Mouse (Mus musculus) ovary, adult 18-20 months (tissue): ENCODE measurements around the gene Gm20388.

ENCODE experiments used
- DNase-seq: peaks from one replicate; pipeline ENCODE4 v3.0.0; 2022; ENCODE audit warnings: low spot score, mixed read lengths

The Gm20388 gene

DNA sequence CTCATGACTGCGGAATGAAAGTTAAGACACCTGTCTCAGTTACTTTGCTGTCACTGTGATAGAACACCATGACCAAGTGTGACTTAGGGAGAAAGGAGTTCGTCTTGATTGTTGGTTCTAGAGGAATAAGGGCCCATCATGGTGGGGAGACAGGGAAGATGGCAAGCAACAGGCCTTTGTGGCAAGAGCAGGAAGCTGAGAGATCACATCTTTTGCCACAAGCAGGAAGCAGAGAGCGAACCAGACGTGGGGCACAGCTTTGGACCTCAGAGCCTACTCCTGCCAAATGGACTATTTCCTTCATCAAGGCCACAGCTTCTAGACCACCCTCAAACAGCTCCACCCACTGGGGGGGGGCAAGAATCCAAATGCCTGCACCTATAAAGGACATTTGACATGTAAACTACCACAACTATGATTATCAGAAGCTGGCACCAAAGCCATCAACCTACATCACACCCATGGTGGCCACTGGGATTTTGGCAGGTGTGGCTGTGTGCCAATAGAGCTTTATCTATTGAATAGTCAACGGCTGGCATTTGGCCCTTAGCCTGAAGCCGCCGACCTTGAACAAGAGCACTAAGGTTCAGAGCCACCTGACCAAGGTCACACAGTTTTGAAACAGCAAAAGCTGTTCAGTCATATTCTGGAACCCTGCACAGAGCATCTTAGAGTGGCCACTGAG is 2854.3 kb downstream of the Gm20388 start:
- no peak for DNase-seq

DNA sequence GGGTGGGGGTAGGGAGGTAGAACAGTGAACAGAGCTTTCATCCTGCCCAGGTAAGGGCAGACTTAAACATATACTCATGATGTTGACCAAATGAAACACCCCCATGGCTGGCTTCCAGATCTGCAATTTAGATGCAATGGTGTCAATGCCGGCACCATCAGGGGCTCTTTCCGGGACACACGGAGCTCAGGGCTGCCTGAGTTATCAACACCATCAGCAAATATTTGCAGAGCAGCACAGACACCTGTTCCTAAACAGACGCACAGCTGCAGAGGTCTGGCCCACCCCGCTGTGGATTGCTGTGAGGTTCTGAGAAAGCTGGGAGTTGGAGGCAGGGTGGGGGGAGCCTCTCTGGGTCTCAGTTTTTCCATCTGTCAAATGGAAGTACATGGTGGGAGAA is 2855.5 kb downstream of the Gm20388 start:
- DNase-seq, result no peak

DNA sequence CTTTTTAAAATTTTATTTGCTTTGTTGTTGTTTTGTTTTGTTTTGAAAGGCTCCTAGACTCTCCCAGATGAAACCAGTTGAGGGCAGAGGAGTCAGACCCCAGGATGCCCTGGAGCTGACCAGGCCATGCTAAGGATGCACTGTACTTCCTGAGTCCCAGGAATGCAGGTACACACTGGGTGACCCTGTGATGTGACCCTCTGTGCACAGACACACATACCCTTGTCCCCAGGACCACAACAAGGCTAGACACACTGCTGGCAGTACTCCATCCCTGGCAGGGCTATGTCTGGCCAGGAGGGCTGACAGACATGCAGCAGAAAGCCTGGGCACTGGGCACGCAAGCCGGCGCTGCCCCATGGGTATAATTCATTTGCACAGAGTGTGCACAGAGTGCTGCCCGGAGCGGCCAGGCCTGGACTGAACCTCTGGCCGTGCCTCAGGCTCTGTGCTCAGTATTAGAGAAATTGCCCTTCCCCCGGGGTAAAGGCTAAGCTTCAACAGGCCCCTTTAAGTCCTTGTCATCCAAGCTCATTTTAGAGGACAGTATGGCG is 2856.1 kb downstream of the Gm20388 start:
- DNase-seq, result no peak

DNA sequence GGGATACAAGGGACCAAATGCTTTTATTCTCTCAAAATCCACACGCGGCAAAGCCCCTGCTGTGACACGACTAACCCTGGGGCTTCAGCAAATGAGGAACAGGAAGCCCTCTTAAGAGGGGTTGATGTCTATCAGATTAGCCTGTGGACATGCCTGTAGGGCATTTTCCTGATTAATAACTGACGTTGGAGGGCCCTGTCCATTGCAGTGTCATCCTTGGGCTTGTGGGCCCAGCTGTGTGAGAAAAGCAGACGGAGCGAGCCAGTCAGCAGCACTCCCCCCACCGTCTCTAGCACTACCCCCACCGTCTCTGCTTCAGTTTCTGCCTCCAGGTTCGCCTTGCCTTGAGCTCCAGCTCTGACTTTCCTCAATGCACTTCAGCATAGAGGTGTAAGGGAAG is 2856.6 kb downstream of the Gm20388 start:
- DNase-seq, result no peak

DNA sequence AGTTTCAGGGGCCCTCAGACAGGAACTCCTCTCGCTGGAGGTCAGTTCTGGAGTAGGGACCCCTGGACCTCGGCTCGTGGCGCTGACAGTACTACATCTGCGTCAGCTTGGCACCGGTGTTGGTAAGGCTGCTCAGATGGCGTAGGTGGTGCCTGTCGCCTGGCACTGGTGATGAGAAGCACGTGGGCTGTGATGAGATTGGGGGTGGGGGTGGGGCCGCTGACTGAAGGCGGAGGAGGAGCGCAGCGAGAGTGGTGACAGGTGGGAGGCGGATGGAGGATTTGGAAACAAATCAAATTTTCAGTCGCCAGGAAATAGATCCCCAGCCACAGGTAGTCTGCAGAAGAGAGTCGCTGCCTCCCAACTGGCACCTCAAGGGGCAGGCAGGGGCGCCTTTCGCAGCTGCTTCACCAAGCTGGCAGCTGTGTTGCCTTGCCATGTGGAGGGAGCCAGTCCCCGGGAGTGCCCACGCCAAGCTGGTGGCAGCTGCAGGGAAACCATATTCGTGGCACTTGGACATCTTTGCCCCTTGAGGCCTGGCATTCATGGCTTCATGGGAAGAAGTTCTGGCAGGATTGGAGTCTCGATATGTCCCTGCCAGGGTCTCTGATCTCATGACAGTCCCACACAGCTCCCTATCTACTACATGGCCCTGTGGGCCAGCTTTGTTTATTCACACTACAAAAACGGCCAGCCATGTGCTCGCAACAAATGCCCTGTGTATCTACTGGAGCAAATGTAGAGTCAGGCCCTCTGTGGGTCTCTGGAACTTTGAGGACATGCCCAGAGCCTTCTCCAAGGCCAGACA is 2858.8 kb downstream of the Gm20388 start:
- no peak for DNase-seq

DNA sequence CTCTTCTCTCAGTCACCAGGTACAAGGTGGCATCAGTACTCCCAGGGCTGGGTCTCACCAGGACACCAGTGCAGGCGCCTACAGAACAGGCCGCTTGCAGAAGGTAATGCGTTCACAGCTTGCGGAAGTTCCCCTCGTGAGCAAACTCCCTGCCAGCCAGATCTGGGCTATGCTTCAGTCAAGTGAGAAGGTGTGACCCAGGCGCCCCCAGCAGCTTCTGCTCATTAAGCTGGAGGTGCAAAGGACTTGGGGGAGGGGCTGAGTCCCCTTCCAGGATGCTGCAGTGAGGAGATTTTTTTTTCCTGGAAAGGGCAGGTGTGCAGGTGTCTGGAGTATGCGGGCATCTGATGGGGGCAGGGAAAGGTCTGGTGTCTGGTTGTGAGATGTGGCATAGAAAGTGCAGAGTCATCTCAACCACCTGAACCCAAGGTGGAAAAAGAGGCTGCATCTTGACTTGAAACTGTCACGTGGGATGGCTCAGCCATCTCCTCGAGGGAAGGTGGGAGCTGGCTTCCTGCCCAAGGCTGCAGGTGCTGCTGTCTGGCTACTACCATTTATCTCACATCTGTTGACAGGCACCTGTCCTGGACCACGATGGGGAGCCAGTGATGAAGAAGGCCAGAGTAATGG is 2861.9 kb downstream of the Gm20388 start:
- DNase-seq, result no peak

DNA sequence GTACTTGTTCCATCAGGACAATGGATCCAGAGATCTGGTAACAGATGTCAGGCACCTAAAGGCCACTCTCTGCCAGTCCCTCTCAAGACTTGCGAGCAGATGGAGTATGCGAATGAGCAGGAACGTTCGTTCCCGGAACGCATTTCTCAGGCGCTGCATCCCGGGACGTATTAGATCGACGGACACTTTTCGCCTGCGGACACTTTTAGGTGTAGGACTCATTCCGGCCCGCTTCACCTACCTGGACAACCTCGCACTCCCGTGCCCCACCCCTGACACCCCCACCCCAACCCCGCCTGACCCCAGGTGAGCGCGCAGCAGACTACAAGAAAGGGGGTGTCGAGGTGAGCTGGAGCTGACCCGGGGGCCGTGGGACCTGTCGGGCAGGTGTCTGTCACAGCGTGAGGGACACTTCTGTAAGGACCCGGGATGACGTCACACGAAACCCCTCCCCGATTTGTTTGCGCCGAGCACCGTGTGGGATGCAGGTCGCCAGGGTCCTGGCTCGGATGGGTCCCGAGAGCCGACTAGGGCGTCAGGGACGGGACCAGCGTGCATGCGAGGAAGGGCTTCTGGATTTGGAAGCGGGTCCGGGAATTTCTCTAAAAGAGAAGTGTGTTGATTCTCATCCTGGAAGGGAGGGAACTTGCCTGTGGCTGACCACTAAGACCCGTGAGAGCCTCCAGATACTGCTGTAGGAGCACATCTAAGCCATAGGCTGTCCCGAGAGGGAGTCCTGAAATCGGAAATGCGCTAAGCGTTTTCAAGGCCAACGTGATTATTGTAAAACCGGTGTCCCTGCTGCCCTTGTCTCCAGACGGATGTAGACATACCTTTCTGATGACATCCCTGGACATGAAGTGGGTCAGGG is 2864.9 kb downstream of the Gm20388 start, which contains the start of gene Acsf3:
Gene Acsf3 (plus strand): TSS at position 202 of the 871 bp plus-strand sequence.
- no peak for DNase-seq

DNA sequence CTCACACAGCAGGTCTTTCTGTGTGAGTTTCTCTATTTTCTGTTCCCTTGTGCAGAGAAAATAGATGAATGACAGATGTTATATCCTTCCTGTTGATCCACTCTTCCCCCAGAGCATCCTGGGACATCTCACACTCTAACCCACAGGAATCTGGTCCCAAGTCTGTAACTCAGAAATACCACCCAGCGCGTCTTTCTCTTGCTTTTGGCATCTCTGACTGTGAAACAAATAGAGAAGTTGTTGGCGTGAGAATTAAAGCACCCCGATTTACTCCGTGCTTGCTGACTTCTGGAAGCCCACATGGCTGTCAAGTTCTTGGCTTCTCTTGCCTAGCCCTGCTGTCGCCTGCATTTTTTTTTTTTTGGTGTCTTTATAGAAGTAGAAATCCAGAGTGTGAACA is 2867.1 kb downstream of the Gm20388 start:
- DNase-seq, result no peak

DNA sequence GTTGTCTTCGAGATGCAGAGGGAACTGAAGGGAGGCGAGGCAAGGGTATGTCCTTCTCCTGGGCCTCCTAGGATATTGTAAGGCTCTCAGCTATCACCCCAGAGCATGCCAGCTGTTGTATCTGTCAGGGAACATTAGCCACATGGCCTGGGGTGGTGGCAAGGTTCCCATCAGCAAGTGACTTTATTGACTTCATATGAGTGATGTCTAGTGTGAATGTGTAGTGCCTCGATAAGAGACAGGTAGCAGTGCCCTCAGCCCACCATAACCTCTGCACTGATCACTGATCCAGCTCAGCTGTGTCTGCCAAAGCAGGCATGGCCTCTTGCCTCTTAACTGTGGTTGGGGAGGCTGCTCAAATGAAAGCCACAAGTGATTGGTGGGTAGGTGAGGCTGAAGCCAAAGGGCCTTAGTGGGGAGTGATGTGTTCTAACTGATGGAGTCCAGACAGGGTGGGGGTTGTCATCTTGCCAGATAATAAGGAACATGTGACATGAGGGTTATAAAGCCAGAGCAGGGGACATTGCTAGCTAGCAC is 2868.1 kb downstream of the Gm20388 start:
- DNase-seq, result no peak

DNA sequence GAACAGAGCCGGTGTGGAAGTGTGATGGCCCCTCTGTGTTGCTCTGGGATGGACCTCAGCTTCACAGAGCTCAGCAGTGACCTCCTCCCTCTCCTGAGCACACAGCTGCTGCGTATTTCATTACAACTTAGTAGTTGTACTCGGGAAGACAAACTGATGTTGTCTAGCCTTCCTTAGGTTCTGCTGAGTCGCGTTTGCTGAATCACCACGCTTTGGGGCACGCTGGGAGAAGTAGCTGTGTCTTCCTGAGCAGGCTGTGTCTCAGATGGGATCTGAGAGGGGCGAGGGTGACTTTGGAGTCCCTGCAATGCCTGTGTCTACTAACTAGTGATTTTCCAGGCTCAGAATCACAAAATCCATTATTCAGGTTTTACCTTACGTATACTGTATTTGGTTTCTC is 2868.6 kb downstream of the Gm20388 start:
- no peak for DNase-seq

DNA sequence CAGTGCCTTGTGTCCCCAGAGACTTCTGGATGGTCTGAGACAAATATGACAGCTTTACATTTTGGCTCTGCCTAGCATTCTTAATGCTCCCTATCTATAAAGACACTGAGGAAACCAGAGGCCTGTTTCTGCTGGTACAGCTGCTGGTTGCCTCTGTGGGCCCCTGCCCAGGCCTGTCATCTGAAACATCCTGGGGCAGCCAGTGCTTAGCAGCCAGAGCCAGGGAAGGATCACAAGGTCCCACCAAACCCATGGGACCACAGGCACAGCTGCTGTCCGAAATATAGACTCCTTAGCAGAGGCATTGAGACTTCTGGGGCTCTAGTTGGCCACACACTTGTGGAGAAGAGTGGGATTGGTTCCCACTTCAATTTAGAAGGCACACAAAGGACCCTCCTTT is 2874.1 kb downstream of the Gm20388 start:
- DNase-seq, result no peak

DNA sequence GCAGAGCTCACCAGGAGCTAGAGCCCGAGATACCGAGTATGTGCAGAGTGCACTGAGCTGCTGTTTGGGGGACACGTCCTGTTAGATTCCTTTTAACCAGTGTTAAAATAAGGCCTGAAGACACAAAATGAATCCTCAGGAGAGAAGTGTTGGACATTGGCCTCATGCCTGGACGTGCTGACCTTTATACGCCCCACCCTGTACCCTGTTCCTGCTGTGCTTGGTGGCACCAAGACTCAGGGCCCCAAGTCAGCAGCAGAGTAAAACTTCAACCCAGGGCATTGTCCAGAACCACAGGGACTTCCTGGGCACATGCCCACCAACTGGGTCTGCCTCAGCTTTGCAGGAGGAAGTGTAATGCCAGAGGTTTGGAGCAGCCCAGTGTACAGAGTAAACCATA is 2879.2 kb downstream of the Gm20388 start:
- no peak for DNase-seq

DNA sequence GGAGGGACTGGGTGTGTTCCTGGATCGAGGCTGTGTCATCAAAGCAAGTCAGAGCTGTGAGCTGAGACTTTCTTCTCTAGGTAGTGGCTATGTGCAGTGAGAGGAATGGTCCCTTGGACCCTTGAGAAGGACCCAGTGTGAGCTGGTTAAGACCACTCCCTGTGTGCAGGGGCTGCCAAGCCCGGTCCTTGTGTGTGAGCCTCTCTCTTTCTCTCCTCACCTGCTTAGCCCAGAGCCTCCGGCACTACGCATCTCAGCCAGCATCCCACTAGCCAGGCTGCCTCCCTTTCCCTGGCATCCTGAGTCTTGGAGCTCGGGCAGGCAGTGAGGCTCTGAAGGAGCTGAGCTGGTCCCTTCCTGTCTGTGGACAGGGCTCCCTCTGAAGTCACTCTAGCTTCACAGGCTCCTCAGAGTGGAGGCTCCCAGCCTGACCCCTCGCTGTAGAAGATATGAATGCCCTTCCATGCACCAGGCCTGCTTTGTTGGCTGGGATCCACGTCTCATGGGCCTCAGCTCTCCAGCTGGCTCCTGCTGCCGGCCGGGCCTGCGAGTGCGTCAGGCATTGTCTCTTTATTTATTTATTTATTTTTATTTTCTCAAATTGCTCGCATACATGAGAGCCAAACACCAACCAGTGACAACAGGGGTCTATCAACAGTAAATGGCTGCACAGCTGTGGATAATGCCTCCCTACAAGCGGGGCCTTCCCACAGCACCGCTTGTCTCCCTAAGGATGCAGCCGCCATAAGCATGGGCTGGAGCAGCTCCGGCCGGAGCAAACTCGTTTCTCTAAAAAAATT is 2882.9 kb downstream of the Gm20388 start:
- DNase-seq, result no peak

DNA sequence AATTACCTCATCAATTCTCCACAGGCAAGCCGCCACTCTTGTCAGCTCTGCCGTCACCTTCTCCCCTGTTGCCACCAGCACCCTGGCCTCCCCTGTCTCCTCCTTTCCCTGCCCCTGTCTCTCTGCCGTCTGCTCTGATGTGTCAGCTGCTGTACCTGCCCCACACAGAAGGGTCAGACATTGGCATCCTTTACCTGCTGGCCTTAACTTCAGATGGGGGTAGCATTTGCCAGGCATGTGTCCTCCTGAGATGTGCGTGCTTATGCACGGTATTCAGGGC is 2883.5 kb downstream of the Gm20388 start:
- DNase-seq, result no peak

DNA sequence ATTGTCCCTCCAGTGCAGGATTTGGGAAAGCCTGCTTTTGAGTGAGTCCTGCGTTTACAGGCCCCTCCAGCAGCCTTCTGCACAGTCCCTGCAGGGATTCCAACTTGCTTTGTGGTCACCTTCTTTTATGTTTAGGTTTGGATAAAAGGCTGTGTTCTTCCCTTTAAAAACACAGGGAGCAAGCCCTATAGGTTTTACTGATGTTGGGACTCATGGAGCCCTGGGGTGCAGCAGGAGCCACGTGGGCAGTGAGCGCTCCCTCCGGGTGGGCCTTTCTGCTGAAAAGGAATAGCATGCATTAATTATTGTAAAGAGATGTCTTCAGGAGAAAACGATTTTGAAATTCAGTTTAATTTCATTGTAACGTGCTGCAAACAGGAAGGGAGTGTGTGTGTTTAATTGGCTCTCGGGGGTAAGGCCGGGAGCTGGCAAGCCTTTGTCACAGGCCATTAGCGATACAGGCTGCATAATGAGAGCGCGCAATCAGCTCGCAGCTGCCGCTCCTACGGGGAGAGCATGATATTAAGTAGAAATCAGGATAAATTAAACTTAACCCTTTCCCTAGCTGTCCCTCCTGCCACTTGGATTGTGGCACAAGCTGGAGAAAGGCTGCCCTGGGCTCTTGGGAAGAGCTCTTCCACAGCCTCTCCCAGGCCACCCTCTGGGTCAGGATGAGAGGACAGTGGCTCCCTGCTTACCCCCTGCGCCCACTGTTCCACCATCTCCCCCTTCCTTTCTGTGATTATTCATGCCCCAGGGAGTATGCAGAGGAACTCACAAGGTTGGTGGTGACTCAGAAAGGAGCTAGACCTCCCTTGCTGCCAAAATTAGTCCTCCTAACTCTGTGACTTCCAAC is 2893.5 kb downstream of the Gm20388 start:
- DNase-seq, result no peak

DNA sequence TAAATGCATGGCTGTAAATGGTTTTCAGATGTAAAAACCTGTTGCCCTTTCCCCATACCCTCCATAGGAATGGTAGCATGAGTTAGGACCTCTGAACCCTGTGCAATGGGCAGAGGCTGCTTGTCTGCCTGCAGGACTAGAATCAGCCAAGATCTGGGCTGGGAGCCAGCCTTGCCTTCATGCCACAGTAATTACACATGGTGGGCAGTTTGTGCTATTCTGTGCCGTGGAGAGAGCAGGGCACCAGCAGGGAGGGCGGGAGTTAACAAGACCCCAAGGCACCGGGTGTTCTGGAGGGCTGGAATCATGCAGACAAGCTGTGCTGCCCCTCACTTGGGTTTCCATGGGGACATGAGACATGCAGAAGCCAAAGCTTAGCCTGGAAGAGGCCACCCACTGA is 2894.7 kb downstream of the Gm20388 start:
- DNase-seq, result no peak

DNA sequence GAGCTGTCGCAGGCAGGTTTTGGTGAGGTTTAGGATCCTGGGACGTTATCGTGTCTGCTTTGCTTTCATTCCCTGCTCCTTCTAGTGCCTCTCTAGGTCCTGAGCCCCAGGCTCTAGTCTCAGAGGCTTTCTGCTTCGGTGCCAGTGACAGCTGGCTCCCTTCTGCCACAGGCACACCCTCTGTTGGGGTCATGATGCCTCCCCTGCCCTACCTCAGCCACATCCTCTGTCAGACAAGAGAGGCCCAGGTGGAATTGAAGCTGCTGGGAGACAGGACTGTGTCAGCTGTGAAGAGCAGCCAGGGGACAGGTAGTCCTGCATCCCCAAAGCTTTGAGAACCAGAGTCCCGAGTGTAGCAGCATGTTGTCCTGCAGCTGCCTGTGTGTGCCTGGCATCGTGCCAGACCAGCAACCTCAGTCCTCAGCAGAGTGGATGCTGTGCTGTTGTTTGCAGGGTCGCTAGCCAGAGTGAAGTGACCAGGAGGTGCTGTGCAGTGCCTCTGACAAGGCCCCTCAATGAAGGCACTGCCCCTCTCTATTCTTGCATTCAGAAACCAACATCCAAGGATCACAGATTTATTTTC is 2896.4 kb downstream of the Gm20388 start:
- DNase-seq, result no peak

DNA sequence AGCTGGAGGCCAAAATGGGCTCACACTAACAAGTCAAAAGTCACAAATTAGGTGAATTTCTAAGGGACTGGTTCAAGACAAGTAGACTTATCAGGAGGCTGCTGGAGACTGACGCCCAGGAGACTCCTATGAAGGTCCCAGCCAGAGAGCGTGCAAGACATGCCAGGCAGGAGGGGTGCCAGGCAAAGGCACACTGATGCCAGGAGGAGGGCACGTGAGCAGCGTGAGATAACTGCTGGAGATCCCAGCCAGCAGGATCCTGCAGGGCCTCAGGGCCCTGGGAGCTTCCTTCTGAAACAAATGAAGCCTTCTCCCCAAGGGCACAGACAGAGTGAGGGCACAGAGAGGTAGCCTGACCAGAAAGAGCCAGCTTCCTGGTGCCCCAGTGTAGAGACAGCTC is 2897.3 kb downstream of the Gm20388 start:
- DNase-seq, result no peak

DNA sequence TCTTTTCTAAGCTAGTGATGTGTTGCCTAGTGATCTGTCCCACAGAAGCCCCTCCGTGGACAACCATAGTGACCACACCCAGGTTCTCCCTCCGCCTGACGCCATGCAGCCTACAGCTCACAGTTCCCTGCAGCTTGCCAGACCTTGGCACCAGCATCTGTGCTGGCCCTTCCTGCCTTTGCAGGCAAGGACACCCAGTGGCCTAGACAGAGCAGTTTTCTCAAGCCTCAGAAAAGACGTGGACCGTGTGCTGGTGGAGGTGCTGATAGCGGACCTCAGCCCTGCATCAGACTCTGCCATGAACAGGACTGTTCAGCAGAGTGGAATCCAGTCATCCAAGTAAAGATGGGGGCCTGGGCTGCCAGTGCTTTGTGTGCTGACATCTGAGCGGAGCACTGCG is 2899.7 kb downstream of the Gm20388 start:
- no peak for DNase-seq
